Mouse (Mus musculus) ES-Bruce4 (cell line): ENCODE results near the gene Spry1. TPM values are rescaled to one million over a fixed set of nuclear protein-coding genes. Genes with fewer than 3 reads are reported as not detected.

Experiments
- H3K27ac ChIP-seq: 2 replicates; pipeline ENCODE4 v1.5.1; 2012; ENCODE audit warnings: low read length, inconsistent platforms; ENCODE audit not compliant: insufficient read depth
- H3K27me3 ChIP-seq: 2 replicates; pipeline ENCODE4 v1.6.1; 2012; ENCODE audit warnings: mild to moderate bottlenecking, low read length, inconsistent platforms; ENCODE audit not compliant: control insufficient read depth, poor library complexity, insufficient read depth, severe bottlenecking
- H3K36me3 ChIP-seq: 2 replicates; pipeline ENCODE4 v1.6.1; 2012; ENCODE audit warnings: inconsistent platforms, mild to moderate bottlenecking, low read length, moderate library complexity; ENCODE audit not compliant: control insufficient read depth, poor library complexity, insufficient read depth, severe bottlenecking
- H3K4me1 ChIP-seq: one replicate; pipeline ENCODE4 v1.8.1; 2011; ENCODE audit warnings: low read length; ENCODE audit not compliant: control insufficient read depth, insufficient read depth
- H3K4me3 ChIP-seq: 2 replicates; pipeline ENCODE4 v1.5.1; 2011; ENCODE audit warnings: low read depth, mild to moderate bottlenecking, low read length
- H3K9ac ChIP-seq: 2 replicates; pipeline ENCODE4 v1.6.1; 2012; ENCODE audit warnings: low read depth, mild to moderate bottlenecking, inconsistent platforms; ENCODE audit not compliant: poor library complexity, severe bottlenecking
- H3K9me3 ChIP-seq: replicated peaks from 2 replicates; pipeline ENCODE4 v1.6.1; 2012; ENCODE audit warnings: mild to moderate bottlenecking, low read length, inconsistent platforms; ENCODE audit not compliant: control insufficient read depth, poor library complexity, insufficient read depth, severe bottlenecking
- CTCF ChIP-seq: IDR thresholded peaks from one replicate; pipeline ENCODE4 v1.8.1; 2011; ENCODE audit warnings: low read depth, low read length
- EP300 ChIP-seq: IDR thresholded peaks from 2 replicates; pipeline ENCODE4 v1.6.1; 2011; ENCODE audit warnings: low read depth, low read length; ENCODE audit not compliant: insufficient read depth
- POLR2A ChIP-seq: IDR thresholded peaks from one replicate; pipeline ENCODE4 v1.8.1; 2011; ENCODE audit warnings: low read length; ENCODE audit not compliant: insufficient read depth
- polyA plus RNA-seq: library from polyadenylated mRNA; stranded (reverse); fragments of >200 nt; gene quantifications from 2 replicates; pipeline ENCODE4 v1.2.4, GENCODE M21; 2011; ENCODE audit warnings: low read depth; ENCODE audit not compliant: missing spikeins, insufficient read depth, insufficient read length

The Spry1 gene
- polyA plus RNA-seq, 1 experiment: 30.5 TPM

DNA sequence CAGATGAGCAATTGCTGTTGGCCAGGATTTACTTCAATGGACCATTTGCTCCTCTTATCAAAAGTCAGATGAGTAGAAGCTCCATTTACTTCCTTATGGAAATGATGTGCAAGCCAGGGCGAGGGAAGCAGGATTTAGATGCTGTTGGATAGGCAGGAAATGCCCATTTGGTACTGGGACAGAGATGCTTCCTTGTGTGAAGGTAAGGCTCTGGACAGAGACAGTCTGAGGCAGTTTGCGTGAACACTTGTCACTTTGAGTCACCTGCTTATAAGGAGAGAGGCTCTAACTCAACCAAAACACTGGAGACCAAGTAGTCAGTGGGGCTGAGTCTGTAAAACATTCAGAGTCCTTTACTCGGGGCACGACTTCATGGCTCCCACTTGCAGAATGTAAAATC, 2.8 kb upstream of the Spry1 start:
- no peak overlapping the region for H3K9ac ChIP-seq
- no peaks in the 10 kb centered on the region for H3K27me3 ChIP-seq
- no peak overlapping the region for H3K4me3 ChIP-seq
- no peaks in the 10 kb centered on the region for H3K36me3 ChIP-seq
- H3K4me1 ChIP-seq: no peaks in the 10 kb centered on the region
- TF ChIP-seq POLR2A (no peak), CTCF (no peak), EP300 (no peak)
- no peaks in the 10 kb centered on the region for H3K9me3 ChIP-seq
- H3K27ac ChIP-seq: no peak overlapping the region

DNA sequence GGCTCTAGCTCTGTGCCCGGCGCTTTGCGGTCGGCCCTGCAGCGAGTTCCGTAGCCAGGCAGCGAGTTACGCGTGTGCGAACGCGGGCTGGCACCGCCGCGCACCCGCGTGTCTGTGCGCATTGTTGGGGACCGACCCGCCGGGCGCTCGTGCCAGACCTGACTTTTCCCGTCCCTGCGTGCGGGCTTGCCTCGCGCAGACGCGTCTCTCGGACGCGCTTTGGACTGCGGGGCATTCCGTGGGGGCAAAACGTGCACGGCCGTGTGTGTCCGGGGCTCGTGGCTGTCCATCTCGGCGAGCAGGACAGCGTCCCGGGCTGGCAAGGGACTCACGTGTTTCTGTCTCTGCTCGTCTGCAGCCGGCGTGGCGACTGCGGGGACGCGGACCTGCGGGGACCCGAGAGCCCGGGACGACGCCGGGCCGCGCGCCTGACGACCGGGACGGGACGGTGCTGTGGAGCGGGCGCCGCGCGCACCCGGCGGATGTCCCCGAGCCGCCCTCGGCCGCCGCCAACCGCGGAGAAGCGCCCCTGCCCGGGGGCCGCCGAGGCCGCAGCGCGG, 495 bp downstream of the Spry1 start:
- no peaks in the 10 kb centered on the region for H3K9me3 ChIP-seq
- H3K27ac ChIP-seq: no peak overlapping the region
- H3K4me1 ChIP-seq: no peaks in the 10 kb centered on the region
- peak overlapping the region; percentile 79 for H3K9ac ChIP-seq
- H3K27me3 ChIP-seq: no peaks in the 10 kb centered on the region
- peak overlapping the region; percentile 96 for H3K4me3 ChIP-seq
- peaks cover 13% of the 10 kb centered on the region for H3K36me3 ChIP-seq
- TF ChIP-seq EP300 (no peak), CTCF (no peak), POLR2A (no peak)

DNA sequence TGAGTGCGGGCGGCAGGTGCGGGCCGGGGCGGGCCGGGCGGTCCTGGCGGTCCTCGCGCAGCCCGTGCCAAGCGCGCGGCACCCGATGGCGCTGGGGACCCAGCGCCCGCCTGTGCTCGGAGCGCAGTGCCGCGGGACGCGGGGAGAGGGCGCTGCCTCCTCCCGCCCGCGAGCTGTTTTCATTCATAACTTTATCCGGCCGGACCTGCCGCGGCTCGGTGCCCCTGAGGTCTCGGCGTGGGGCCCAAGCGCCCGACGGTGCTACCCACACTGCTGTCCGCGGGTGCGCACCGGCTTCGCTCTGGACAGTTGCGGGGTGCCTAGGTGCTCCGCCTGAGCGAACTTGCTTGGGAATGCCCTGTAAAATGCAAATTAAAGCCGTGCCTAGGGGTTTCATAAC, 1.1 kb downstream of the Spry1 start:
- H3K27me3 ChIP-seq: no peaks in the 10 kb centered on the region
- peaks cover 15% of the 10 kb centered on the region for H3K36me3 ChIP-seq
- peak overlapping the region; percentile 79 for H3K9ac ChIP-seq
- H3K4me3 ChIP-seq: peak overlapping the region; percentile 97
- no peak for TF ChIP-seq EP300
- no peak for TF ChIP-seq POLR2A
- peak; percentile 33 for TF ChIP-seq CTCF
- no peaks in the 10 kb centered on the region for H3K9me3 ChIP-seq
- H3K27ac ChIP-seq: no peak overlapping the region
- no peaks in the 10 kb centered on the region for H3K4me1 ChIP-seq

DNA sequence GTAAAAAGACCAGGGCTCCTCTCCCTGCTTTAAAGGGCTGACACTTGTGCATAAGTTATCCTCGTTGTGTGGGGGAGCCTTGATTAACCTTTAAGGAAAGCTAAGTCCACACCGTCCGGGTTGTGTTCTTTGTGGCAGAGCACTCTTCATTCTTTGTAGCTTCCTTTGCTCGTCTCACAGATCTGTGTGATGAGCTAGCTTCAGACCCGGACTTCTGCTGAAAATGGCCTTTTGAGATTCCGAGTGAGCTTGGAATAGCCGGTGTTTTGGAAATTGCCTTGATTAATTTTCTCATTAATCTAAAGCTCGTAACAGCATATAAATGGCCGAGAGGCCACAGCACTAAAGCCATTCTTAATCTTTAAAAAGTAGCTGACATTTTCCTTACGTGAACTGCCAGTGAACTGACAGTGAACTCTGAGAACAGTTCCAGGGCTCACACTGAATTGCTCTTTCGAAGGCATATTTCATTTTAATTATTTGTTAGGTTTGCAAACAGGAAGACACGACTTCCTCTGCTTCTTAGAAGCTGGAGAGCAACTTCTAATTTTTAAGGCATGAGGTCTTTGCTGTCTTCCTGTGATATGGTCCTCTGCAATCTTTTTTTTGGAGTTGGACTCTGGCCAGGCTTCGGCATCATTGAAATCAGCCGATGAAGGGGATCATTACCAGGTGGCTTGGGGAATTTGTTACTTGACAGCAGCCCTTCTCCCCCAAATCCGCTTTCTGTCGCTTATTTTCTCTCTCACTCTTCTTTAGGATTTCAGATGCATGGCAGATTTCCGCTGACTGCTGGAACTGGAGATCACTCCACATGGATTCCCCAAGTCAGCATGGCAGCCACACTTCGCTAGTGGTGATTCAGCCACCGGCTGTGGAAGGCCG, 2.3 kb downstream of the Spry1 start:
- no peaks in the 10 kb centered on the region for H3K9me3 ChIP-seq
- no peak overlapping the region for H3K27ac ChIP-seq
- H3K9ac ChIP-seq: no peak overlapping the region
- peak overlapping the region; percentile 30 for H3K4me3 ChIP-seq
- H3K4me1 ChIP-seq: no peaks in the 10 kb centered on the region
- TF ChIP-seq CTCF (no peak), POLR2A (no peak), EP300 (no peak)
- peaks cover 15% of the 10 kb centered on the region for H3K36me3 ChIP-seq
- H3K27me3 ChIP-seq: no peaks in the 10 kb centered on the region

DNA sequence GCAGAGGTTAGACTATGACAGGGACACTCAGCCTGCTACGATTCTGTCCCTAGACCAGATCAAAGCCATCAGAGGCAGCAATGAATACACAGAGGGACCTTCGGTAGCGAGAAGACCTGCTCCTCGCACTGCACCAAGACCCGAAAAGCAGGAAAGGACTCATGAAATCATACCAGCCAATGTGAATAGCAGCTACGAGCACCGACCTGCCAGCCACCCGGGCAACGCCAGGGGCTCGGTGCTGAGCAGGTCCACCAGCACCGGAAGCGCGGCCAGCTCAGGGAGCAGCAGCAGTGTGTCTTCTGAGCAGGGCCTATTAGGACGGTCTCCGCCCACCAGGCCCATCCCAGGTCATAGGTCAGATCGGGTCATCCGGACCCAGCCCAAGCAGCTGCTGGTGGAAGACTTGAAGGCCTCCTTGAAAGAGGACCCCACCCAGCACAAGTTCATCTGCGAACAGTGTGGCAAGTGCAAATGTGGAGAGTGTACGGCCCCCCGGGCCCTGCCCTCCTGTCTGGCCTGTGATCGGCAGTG, 3.0 kb downstream of the Spry1 start:
- Histone ChIP-seq H3K27me3 (no peaks in the 10 kb centered on the region), H3K9me3 (no peaks in the 10 kb centered on the region), H3K36me3 (peaks cover 15% of the 10 kb centered on the region), H3K9ac (no peak overlapping the region), H3K27ac (no peak overlapping the region), H3K4me3 (peak overlapping the region; percentile 30), H3K4me1 (no peaks in the 10 kb centered on the region)
- TF ChIP-seq EP300 (peak; percentile 53; the same call in 1 of the 2 replicates), POLR2A (no peak)

DNA sequence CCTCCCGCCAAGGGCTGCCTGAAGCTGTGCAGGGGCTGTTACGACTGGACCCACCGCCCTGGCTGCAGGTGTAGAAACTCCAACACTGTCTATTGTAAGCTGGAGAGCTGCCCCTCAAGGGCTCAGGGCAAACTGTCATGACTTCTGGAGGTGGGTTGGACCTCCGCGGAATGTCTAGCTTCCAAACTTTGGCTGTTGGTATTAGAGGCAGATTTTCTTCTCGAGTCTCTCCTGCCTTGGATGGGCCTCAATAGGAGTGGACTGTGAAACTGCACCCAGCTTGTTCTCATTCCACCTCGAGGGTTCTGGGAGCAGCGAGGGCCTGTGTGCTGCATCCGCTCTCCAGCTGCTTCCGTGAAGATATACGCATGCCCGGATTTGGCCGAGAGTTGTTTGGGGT, 3.7 kb downstream of the Spry1 start:
- peak overlapping the region; percentile 30 for H3K4me3 ChIP-seq
- no peak overlapping the region for H3K27ac ChIP-seq
- H3K27me3 ChIP-seq: no peaks in the 10 kb centered on the region
- no peak overlapping the region for H3K9ac ChIP-seq
- H3K36me3 ChIP-seq: peaks cover 15% of the 10 kb centered on the region
- H3K4me1 ChIP-seq: no peaks in the 10 kb centered on the region
- TF ChIP-seq EP300: no peak
- TF ChIP-seq CTCF: no peak
- no peak for TF ChIP-seq POLR2A
- H3K9me3 ChIP-seq: no peaks in the 10 kb centered on the region
